Mouse (Mus musculus) heart, postnatal 14 days (tissue): ENCODE data around the gene Washc2. TPM values are rescaled to one million over a fixed set of nuclear protein-coding genes. Genes with fewer than 3 reads are reported as not detected.
"Not testable (repeated sequence)": the region's sequence is repeated elsewhere in the genome, so short reads cannot be mapped to it uniquely, and the experiment has no call there.

Source experiments
- DNase-seq, 2 experiments: peaks; one replicate each; pipeline ENCODE4 v3.0.0; 2021 to 2022
- intact Hi-C: fragments of 180-260 bp; cut with DNase I; formaldehyde crosslinking; loops from one replicate; pipeline ENCODE4 v1.15.1; 2025
- long read RNA-seq, 2 experiments: library from polyadenylated mRNA; stranded (forward); transcript quantifications; one replicate each; pipeline ENCODE4 v2.0.0; 2021
- total RNA-seq, 2 experiments: library from RNA; stranded (reverse); gene quantifications; 2 replicates each; pipeline ENCODE4 v1.2.3; 2021

The Washc2 gene
- total RNA-seq, result 10 to 100 TPM; 29.8 to 31.9 TPM
- long read RNA-seq, experiment 1, full-length matches to known transcripts, result 10 of 23 reads
- long read RNA-seq, experiment 1, partial matches to known transcripts, result 7 of 23 reads
- long read RNA-seq, experiment 1, other reads (novel, unspliced or antisense), result 6 of 23 reads
- long read RNA-seq, experiment 2, full-length matches to known transcripts, result 13 of 35 reads
- long read RNA-seq, experiment 2, partial matches to known transcripts, result 14 of 35 reads
- long read RNA-seq, experiment 2, other reads (novel, unspliced or antisense), result 8 of 35 reads

- intact Hi-C loops, result loop anchor here (10.0 kb wide), 1 partner anchor 193 kb away; no protein-coding TSS in a partner anchor
- DNase-seq, result peak; percentile 91 to 96
These were observed at the start of gene Washc2 for GRCm38 (mm10) chr6:116207729-116208534. Gene Washc2, plus strand, starts transcription at chr6:116208038.

DNA sequence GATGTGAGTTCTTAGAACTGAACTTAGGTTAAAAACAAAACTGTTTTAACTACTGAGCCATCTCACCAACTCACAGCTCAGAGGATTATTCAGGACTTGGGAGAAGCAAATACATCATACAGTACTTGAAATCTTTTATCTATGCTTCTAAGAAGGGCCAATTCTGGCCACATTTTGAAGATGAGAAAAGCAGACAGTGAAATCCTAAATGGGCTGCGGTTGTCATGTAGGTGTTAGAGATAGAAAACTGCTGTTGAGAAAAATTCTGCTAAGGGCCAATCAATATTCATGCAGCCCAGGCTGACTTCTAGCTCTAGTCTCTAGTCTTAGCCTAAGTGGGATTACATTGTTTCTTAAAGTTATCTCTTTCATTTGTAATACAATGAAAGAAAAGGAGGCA lies 41.5 kb upstream of the Washc2 start:
- intact Hi-C loops, result no loop called here
- DNase-seq, result no peak

GRCm38 (mm10) chr6:116173511-116174099 lies 34.2 kb upstream of the Washc2 start:
- intact Hi-C loops, DNase-seq: not testable (repeated sequence)

- intact Hi-C loops, result no loop called here
- no peak for DNase-seq
These were observed 29.5 kb upstream of the Washc2 start for GRCm38 (mm10) chr6:116178376-116178775.

DNA sequence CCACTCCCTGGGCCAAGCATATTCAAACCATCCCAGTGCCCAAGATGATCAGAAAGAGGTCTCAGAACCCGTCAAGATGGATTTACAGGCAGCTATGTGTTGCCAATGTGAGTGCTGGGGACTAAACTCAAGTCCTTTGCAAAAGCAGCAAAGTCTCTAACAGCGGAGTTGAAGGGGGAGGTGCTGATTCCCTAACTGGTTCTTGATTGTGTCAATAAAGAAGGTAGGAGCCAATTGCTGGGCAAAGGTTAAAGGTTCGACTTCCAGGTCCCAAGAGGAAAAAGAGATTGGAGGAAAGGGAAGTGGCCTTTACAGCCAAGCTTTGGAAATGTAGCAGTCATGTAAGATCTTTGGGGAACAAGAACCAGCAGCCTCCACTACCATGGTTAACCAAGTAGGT lies 27.1 kb upstream of the Washc2 start:
- DNase-seq, result no peak
- intact Hi-C loops, result no loop called here

GRCm38 (mm10) chr6:116183509-116183908 lies 24.3 kb upstream of the Washc2 start:
- intact Hi-C loops, result no loop called here
- DNase-seq, result no peak

DNA sequence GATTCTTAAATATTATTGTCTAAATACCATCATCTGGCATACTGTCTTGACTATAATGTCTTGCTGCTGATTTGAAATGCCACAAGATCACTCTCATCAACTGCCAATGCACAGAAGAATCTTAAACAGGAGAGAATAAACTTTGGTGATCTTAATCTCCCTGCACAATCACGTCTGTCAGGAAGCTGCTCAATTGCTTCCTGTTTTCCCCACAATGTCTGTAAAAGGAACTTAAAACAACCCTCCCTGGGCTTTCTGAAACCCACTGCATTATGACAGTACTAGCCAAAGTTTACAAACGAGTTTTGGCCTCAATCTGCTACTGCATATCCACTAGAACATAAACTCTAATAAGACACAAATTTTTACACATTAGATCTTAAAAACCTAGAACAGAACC lies 21.4 kb upstream of the Washc2 start:
- no peak for DNase-seq
- intact Hi-C loops, result no loop called here

GRCm38 (mm10) chr6:116189417-116189816 lies 18.4 kb upstream of the Washc2 start:
- DNase-seq, result no peak
- intact Hi-C loops, result no loop called here

DNA sequence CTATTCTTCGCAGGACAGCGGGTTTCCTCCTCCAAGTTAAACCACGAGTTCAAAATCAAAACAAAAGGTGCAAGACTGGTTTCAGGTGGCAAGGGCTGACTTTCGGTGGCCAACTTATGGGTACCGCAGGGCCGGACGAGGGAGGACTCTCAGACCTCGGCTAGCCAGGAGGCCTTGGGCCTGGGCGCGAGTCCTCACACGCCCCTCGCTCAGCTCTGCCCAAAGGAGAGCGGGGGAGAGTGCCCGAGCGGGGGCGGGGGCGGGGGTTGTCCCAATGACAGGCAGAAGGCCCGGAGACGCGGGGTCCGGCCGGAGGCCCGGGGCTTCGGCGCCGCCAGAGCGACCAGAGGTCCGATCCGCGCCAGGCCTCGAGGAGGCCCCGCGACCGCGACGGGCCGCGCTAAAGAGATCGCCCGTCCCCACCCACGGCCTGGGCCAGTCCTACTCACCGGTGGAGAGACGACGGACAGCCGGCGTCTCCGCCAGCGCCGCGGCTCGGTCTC lies 15.0 kb upstream of the Washc2 start:
- no peak for DNase-seq
- intact Hi-C loops, result no loop called here

GRCm38 (mm10) chr6:116193394-116194393 lies 14.1 kb upstream of the Washc2 start, which contains the start of gene Tmcc1:
Gene Tmcc1, minus strand, starts transcription at chr6:116193486.
- intact Hi-C loops, result no loop called here
- DNase-seq, result peak; percentile 100

- intact Hi-C loops, result no loop called here
- DNase-seq, result no peak
These were observed 12.0 kb upstream of the Washc2 start for GRCm38 (mm10) chr6:116195811-116196210.

GRCm38 (mm10) chr6:116198173-116198572 lies 9.7 kb upstream of the Washc2 start:
- DNase-seq, result no peak
- intact Hi-C loops, result no loop called here

DNA sequence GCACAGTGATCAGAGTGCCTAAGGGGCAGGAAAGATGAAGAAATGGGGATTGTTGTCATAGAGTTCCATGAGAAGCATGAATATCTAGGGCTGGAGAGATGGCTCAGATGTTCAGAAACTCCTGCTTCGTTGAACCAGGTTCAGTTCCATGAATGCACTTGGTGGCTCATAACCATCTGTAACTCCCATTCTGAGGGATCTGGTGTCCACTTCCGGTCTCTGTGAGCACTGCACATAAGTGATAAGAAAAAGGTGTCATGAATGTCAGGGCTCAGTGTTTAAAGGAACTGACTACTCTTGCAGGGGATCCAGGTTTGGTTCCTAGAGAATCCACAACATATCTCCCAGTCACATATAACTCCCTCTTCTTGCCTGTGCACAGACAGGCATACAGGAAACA lies 8.2 kb upstream of the Washc2 start:
- no peak for DNase-seq
- intact Hi-C loops, result loop anchor here (10.0 kb wide), 1 partner anchor 185 kb away; no protein-coding TSS in a partner anchor

- peak; percentile 22 to 37 for DNase-seq
- intact Hi-C loops, result loop anchor here (5.0 kb wide), 1 partner anchor 215 kb away; no protein-coding TSS in a partner anchor
These were observed 19.9 kb downstream of the Washc2 start for GRCm38 (mm10) chr6:116227767-116228166.

GRCm38 (mm10) chr6:116228785-116229525 lies 21.1 kb downstream of the Washc2 start:
- DNase-seq, result peak; percentile 76 to 83
- intact Hi-C loops, result loop anchor here (5.0 kb wide), 1 partner anchor 217 kb away; no protein-coding TSS in a partner anchor

GRCm38 (mm10) chr6:116234821-116235220 lies 27.0 kb downstream of the Washc2 start:
- intact Hi-C loops, DNase-seq: not testable (repeated sequence)

GRCm38 (mm10) chr6:116235336-116235735 lies 27.5 kb downstream of the Washc2 start:
- intact Hi-C loops, result no loop called here
- DNase-seq, result no peak

- DNase-seq, result no peak
- intact Hi-C loops, result no loop called here
These were observed 30.2 kb downstream of the Washc2 start for GRCm38 (mm10) chr6:116238083-116238482.

DNA sequence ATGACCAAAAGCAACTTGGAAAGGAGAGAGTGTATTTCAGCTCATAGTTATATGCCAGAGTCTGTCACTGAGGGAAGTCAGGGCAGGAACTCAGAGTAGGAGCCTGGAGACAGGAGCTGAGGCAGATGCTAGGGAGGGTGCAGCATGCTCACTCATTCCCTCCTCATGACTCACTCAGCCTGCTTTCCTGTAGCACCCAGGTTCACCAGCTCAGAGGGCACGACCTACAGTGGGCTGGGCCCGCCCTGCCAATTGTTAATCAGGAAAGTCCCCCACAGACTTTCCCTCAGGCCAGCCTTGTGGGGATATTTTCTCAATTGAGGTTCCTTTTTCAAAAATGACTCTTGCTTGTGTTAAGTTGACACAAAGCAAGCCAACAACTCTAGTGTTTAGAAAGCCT lies 32.5 kb downstream of the Washc2 start:
- intact Hi-C loops, result no loop called here
- DNase-seq, result no peak
